Mouse (Mus musculus) midbrain, embryonic 11.5 days (tissue): ENCODE results near the gene Mex3a. TPM values are rescaled to one million over a fixed set of nuclear protein-coding genes. Genes with fewer than 3 reads are reported as not detected.

Source experiments
- ATAC-seq: fragments of 200-750 bp; cut with Nextera tagmentation; 2 replicates; pipeline ENCODE4 v1.8.0; 2017; ENCODE audit warnings: moderate TSS enrichment, moderate library complexity; ENCODE audit not compliant: low FRiP score
- DNase-seq: peaks from one replicate; pipeline ENCODE4 v3.0.0; 2015; ENCODE audit warnings: low spot score; ENCODE audit errors: missing footprints
- H3K27ac ChIP-seq: fragments of 300-500 bp; sonication (generic); 2 replicates; pipeline ENCODE4 v1.5.1; 2014; ENCODE audit warnings: low read depth, low read length
- H3K27me3 ChIP-seq: fragments of 300-500 bp; sonication (generic); 2 replicates; pipeline ENCODE4 v1.6.1; 2014; ENCODE audit warnings: mild to moderate bottlenecking, low read length, moderate library complexity, mixed read lengths; ENCODE audit not compliant: control insufficient read depth, insufficient read depth
- H3K36me3 ChIP-seq: fragments of 300-500 bp; sonication (generic); 2 replicates; pipeline ENCODE4 v1.6.1; 2014; ENCODE audit warnings: mild to moderate bottlenecking, low read length, moderate library complexity, mixed read lengths; ENCODE audit not compliant: control insufficient read depth, insufficient read depth
- H3K4me1 ChIP-seq: fragments of 300-500 bp; sonication (generic); 2 replicates; pipeline ENCODE4 v1.6.1; 2014; ENCODE audit warnings: low read length; ENCODE audit not compliant: control insufficient read depth, insufficient read depth
- H3K4me2 ChIP-seq: fragments of 300-500 bp; sonication (generic); 2 replicates; pipeline ENCODE4 v1.6.1; 2014; ENCODE audit warnings: mild to moderate bottlenecking, moderate library complexity
- H3K4me3 ChIP-seq: fragments of 300-500 bp; sonication (generic); 2 replicates; pipeline ENCODE4 v1.5.1; 2014; ENCODE audit warnings: low read depth, low read length
- H3K9ac ChIP-seq: fragments of 300-500 bp; sonication (generic); 2 replicates; pipeline ENCODE4 v1.6.1; 2014; ENCODE audit warnings: low read length
- H3K9me3 ChIP-seq: fragments of 300-500 bp; sonication (generic); 2 replicates; pipeline ENCODE4 v1.6.1; 2016; ENCODE audit warnings: low read length; ENCODE audit not compliant: control insufficient read depth
- WGBS: fragments of 180-500 bp; shearing (Covaris S2); extraction: QIAGEN DNeasy Blood & Tissue Kit; methylation state at CpG from one replicate; pipeline ENCODE4 v1.1.7; 2014; 5-methylcytosine and 5-hydroxymethylcytosine counted together
- polyA plus RNA-seq: library from polyadenylated mRNA; unstranded; fragments of >200 nt; fragmentation: Nextera tagmentation; extraction: Ambion mirVana; gene quantifications from 2 replicates; pipeline ENCODE4 v1.2.1, GENCODE M21; 2014

Gene Mex3a
- polyA plus RNA-seq, 1 experiment from 2014 or later, result 44.5 TPM

- H3K36me3 ChIP-seq, result peaks cover 56% of the 10 kb centered on the region
- WGBS, result 64% methylated on average over 4 of the region's 4 CpGs
Measured at GRCm38 (mm10) chr3:88563442-88563841, 31.2 kb downstream of the Mex3a start.

GRCm38 (mm10) chr3:88563966-88564365 lies 31.8 kb downstream of the Mex3a start:
- Histone ChIP-seq H3K9ac (no peak overlapping the region), H3K9me3 (no peaks in the 10 kb centered on the region), H3K27me3 (no peaks in the 10 kb centered on the region), H3K27ac (no peak overlapping the region), H3K36me3 (peaks cover 60% of the 10 kb centered on the region), H3K4me3 (no peak overlapping the region), H3K4me1 (no peaks in the 10 kb centered on the region; the same call in 1 of the 2 replicates), H3K4me2 (no peak overlapping the region)
- 88% methylated on average over 7 of the region's 7 CpGs for WGBS
- no peak for DNase-seq
- no peak for ATAC-seq

More at GRCm38 (mm10) chr3:88563442-88563841, 31.2 kb downstream of the Mex3a start:
- no peaks in the 10 kb centered on the region for H3K27me3 ChIP-seq
- H3K4me2 ChIP-seq, result no peak overlapping the region
- H3K9me3 ChIP-seq, result no peaks in the 10 kb centered on the region
- DNase-seq (no peak), ATAC-seq (no peak)
- no peak overlapping the region for H3K27ac ChIP-seq
- H3K4me1 ChIP-seq, result no peaks in the 10 kb centered on the region; the same call in 1 of the 2 replicates
- H3K9ac ChIP-seq, result no peak overlapping the region
- H3K4me3 ChIP-seq, result no peak overlapping the region

- Histone ChIP-seq H3K9me3 (no peaks in the 10 kb centered on the region), H3K27me3 (no peaks in the 10 kb centered on the region), H3K4me1 (no peaks in the 10 kb centered on the region; the same call in 1 of the 2 replicates), H3K9ac (no peak overlapping the region), H3K4me2 (no peak overlapping the region), H3K4me3 (no peak overlapping the region), H3K36me3 (peaks cover 59% of the 10 kb centered on the region), H3K27ac (no peak overlapping the region)
- DNase-seq (no peak), ATAC-seq (no peak)
- WGBS, result 91% methylated on average over 3 of the region's 3 CpGs
Measured at GRCm38 (mm10) chr3:88566116-88566515, 33.9 kb downstream of the Mex3a start.

GRCm38 (mm10) chr3:88566536-88567061 lies 34.4 kb downstream of the Mex3a start:
- no peak for DNase-seq
- Histone ChIP-seq H3K4me3 (no peak overlapping the region), H3K4me2 (no peak overlapping the region), H3K27me3 (no peaks in the 10 kb centered on the region), H3K4me1 (no peaks in the 10 kb centered on the region; the same call in 1 of the 2 replicates), H3K36me3 (peaks cover 58% of the 10 kb centered on the region), H3K9me3 (no peaks in the 10 kb centered on the region), H3K9ac (no peak overlapping the region), H3K27ac (no peak overlapping the region)
- 92% methylated on average over 4 of the region's 4 CpGs for WGBS
- ATAC-seq, result no peak

- H3K27me3 ChIP-seq, result no peaks in the 10 kb centered on the region
- peaks cover 55% of the 10 kb centered on the region for H3K36me3 ChIP-seq
- 95% methylated on average over 6 of the region's 6 CpGs for WGBS
Measured at GRCm38 (mm10) chr3:88567892-88568291, 35.7 kb downstream of the Mex3a start.

GRCm38 (mm10) chr3:88568615-88569014 lies 36.4 kb downstream of the Mex3a start:
- H3K27me3 ChIP-seq, result no peaks in the 10 kb centered on the region
- H3K4me1 ChIP-seq, result no peaks in the 10 kb centered on the region
- ATAC-seq, result no peak
- no peak overlapping the region for H3K27ac ChIP-seq
- H3K4me3 ChIP-seq, result no peak overlapping the region
- DNase-seq, result no peak
- H3K4me2 ChIP-seq, result no peak overlapping the region
- WGBS, result 91% methylated on average over 2 of the region's 2 CpGs
- H3K9ac ChIP-seq, result no peak overlapping the region
- H3K36me3 ChIP-seq, result peaks cover 51% of the 10 kb centered on the region
- H3K9me3 ChIP-seq, result no peaks in the 10 kb centered on the region

More at GRCm38 (mm10) chr3:88567892-88568291, 35.7 kb downstream of the Mex3a start:
- DNase-seq (no peak), ATAC-seq (no peak)
- no peak overlapping the region for H3K4me2 ChIP-seq
- no peak overlapping the region for H3K9ac ChIP-seq
- H3K27ac ChIP-seq, result no peak overlapping the region
- no peaks in the 10 kb centered on the region; the same call in 1 of the 2 replicates for H3K4me1 ChIP-seq
- no peaks in the 10 kb centered on the region for H3K9me3 ChIP-seq
- H3K4me3 ChIP-seq, result no peak overlapping the region

GRCm38 (mm10) chr3:88569093-88569492 lies 36.9 kb downstream of the Mex3a start:
- no peak overlapping the region for H3K27ac ChIP-seq
- 94% methylated on average over 2 of the region's 2 CpGs for WGBS
- no peak for DNase-seq

GRCm38 (mm10) chr3:88569694-88570093 lies 37.5 kb downstream of the Mex3a start:
- Histone ChIP-seq H3K27me3 (no peaks in the 10 kb centered on the region), H3K36me3 (peaks cover 45% of the 10 kb centered on the region), H3K4me2 (no peak overlapping the region), H3K9ac (no peak overlapping the region), H3K4me1 (no peaks in the 10 kb centered on the region), H3K27ac (no peak overlapping the region), H3K9me3 (no peaks in the 10 kb centered on the region), H3K4me3 (no peak overlapping the region)
- 93% methylated on average over 5 of the region's 5 CpGs for WGBS
- ATAC-seq, result no peak
- no peak for DNase-seq

More at GRCm38 (mm10) chr3:88569093-88569492, 36.9 kb downstream of the Mex3a start:
- Histone ChIP-seq H3K4me3 (no peak overlapping the region), H3K9me3 (no peaks in the 10 kb centered on the region), H3K36me3 (peaks cover 51% of the 10 kb centered on the region), H3K9ac (no peak overlapping the region), H3K4me1 (no peaks in the 10 kb centered on the region), H3K27me3 (no peaks in the 10 kb centered on the region), H3K4me2 (no peak overlapping the region)
- ATAC-seq, result no peak

- Histone ChIP-seq H3K27ac (no peak overlapping the region), H3K4me1 (no peaks in the 10 kb centered on the region), H3K9me3 (no peaks in the 10 kb centered on the region), H3K27me3 (no peaks in the 10 kb centered on the region), H3K36me3 (peaks cover 40% of the 10 kb centered on the region), H3K4me3 (no peak overlapping the region), H3K4me2 (no peak overlapping the region), H3K9ac (no peak overlapping the region)
- 97% methylated on average over 10 of the region's 10 CpGs for WGBS
- ATAC-seq (no peak), DNase-seq (no peak)
Measured at GRCm38 (mm10) chr3:88570341-88570740, 38.1 kb downstream of the Mex3a start.
